Mouse (Mus musculus) bone marrow macrophage, adult 2 months (primary cell): ENCODE results near the gene Sp2.

Experiments
- CTCF ChIP-seq: IDR thresholded peaks from 2 replicates; pipeline ENCODE4 v1.5.1; 2012; ENCODE audit warnings: low read depth, mild to moderate bottlenecking, low read length, moderate library complexity
- POLR2A ChIP-seq: IDR thresholded peaks from 2 replicates; pipeline ENCODE4 v1.6.1; 2012; ENCODE audit warnings: mild to moderate bottlenecking, low read depth, low read length, borderline replicate concordance

DNA sequence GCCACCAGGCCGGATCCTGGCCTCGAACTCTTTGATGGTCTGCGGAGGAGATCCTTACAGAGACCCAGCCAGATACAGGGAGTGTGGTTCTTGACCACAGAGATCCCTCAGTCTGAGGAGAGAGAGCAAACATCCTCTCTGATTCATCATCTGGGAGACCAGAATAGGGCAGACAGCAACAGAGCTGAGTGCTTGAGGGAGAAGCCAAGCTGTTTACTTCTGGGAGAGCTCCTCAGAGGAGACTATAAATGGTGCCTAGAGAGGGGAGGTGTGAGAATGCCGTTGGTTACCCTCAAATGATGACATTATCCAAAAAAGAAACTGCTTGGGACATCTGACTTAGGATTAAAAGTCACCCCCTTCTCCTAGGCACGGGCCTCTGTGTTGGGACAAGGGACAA lies 8.7 kb upstream of the Sp2 start:
- TF ChIP-seq POLR2A (no peak), CTCF (no peak)
